Mouse (Mus musculus): ENCODE measurements around the gene Tardbp.

DNA sequence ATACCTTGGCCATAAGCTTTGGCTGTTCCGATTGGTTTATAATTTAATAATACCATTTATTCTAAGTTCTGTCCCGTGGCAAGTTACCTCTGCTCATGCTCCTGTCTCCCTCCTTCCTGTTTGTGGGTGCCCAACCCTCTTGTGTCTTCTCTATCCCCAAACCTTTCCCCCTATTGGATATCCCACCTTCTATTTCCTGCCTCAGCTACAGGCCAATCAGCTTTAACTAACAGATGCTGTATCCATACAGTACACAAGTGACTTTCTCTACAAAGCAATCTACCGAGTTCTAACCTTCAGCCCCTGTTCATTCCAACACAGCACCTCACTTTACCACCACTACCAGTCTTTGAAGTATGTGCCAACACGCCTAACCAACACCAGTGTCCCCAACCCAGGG is 3.2 kb downstream of the Tardbp start:
- TF ChIP-seq EP300 (IDR thresholded peaks at IDR 0.05; ENCODE audit: low read depth in 1 of 2, low read length in 2 of 2) (no peak), ETS1 (IDR thresholded peaks at IDR 0.05; ENCODE audit: low read depth, low read length) (no peak)

All from MEL (cell line).